Mouse (Mus musculus): Measurements from ENCODE around the gene Oard1.

Gene Oard1

GRCm38 (mm10) chr17:48437421-48437911 lies 27.7 kb downstream of the Oard1 start:
- DNase-seq, result no peak

- peak in 1 of 2 experiments; percentile 24 for DNase-seq
These were observed 33.1 kb downstream of the Oard1 start for GRCm38 (mm10) chr17:48442745-48443457.

GRCm38 (mm10) chr17:48443542-48444145 lies 33.8 kb downstream of the Oard1 start:
- no peak for DNase-seq

- no peak for DNase-seq
These were observed 37.9 kb downstream of the Oard1 start for GRCm38 (mm10) chr17:48447675-48448074.

GRCm38 (mm10) chr17:48450666-48451352 lies 41.0 kb downstream of the Oard1 start:
- DNase-seq, result no peak

- no peak for DNase-seq
These were observed 41.5 kb downstream of the Oard1 start, which contains the start of gene Tspo2 for GRCm38 (mm10) chr17:48451353-48451675. Gene Tspo2 (minus strand): TSS chr17:48451522.

- DNase-seq, result no peak
These were observed 42.1 kb downstream of the Oard1 start for GRCm38 (mm10) chr17:48451753-48452444.

GRCm38 (mm10) chr17:48453489-48453888 lies 43.7 kb downstream of the Oard1 start:
- DNase-seq, result no peak

GRCm38 (mm10) chr17:48454190-48454589 lies 44.4 kb downstream of the Oard1 start:
- DNase-seq, result no peak

GRCm38 (mm10) chr17:48454688-48455087 lies 44.9 kb downstream of the Oard1 start, which contains the start of gene Unc5cl:
Gene Unc5cl (plus strand): TSS chr17:48454901.
- DNase-seq, result no peak

GRCm38 (mm10) chr17:48455955-48456354 lies 46.1 kb downstream of the Oard1 start:
- no peak for DNase-seq

GRCm38 (mm10) chr17:48457971-48458653 lies 48.3 kb downstream of the Oard1 start:
- DNase-seq, result no peak

GRCm38 (mm10) chr17:48462096-48462495 lies 52.3 kb downstream of the Oard1 start:
- DNase-seq, result no peak

GRCm38 (mm10) chr17:48463391-48463790 lies 53.6 kb downstream of the Oard1 start:
- DNase-seq, result no peak
